Mouse (Mus musculus): ENCODE measurements around the gene Tsku.

- TF ChIP-seq POLR2A (IDR thresholded peaks at IDR 0.05; ENCODE audit: insufficient read depth, low read length) (no peak), CTCF (IDR thresholded peaks at IDR 0.05; ENCODE audit: low read depth, low read length) (no peak), EP300 (IDR thresholded peaks at IDR 0.05; ENCODE audit: insufficient read depth, low read depth, low read length) (no peak)
These were observed 522 bp downstream of the Tsku start for GRCm38 (mm10) chr7:98360621-98360990.

Measured in ES-Bruce4 (cell line).